Mouse (Mus musculus) lung, postnatal 0 days (tissue): Measurements from ENCODE around the gene Nkrf. TPM values are rescaled to one million over a fixed set of nuclear protein-coding genes. Genes with fewer than 3 reads are reported as not detected.
A peak's percentile ranks its signal among the peaks of the same experiment; 100 is the strongest.

Experiments
- ATAC-seq: fragments of 200-750 bp; cut with Nextera tagmentation; 2 replicates; pipeline ENCODE4 v1.8.0; 2017; ENCODE audit warnings: moderate library complexity
- DNase-seq: peaks from one replicate; pipeline ENCODE4 v3.0.0-alpha.2; 2016; ENCODE audit warnings: low spot score
- H3K27ac ChIP-seq: fragments of 300-500 bp; sonication (generic); 2 replicates; pipeline ENCODE4 v1.5.1; 2014; ENCODE audit warnings: antibody characterized with exemption, mild to moderate bottlenecking, low read length, mixed read lengths
- H3K27me3 ChIP-seq: fragments of 300-500 bp; sonication (generic); replicated peaks from 2 replicates; pipeline ENCODE4 v1.6.1; 2014; ENCODE audit warnings: low read length, mixed read lengths; ENCODE audit not compliant: insufficient read depth
- H3K36me3 ChIP-seq: fragments of 300-500 bp; sonication (generic); 2 replicates; pipeline ENCODE4 v1.6.1; 2014; ENCODE audit warnings: low read length, mixed read lengths; ENCODE audit not compliant: insufficient read depth
- H3K4me1 ChIP-seq: fragments of 300-500 bp; sonication (generic); 2 replicates; pipeline ENCODE4 v1.6.1; 2014; ENCODE audit warnings: antibody characterized with exemption, low read depth, low read length, mixed read lengths; ENCODE audit not compliant: insufficient read depth
- H3K4me2 ChIP-seq: fragments of 300-500 bp; sonication (generic); replicated peaks from 2 replicates; pipeline ENCODE4 v1.6.1; 2014; ENCODE audit warnings: low read depth, mild to moderate bottlenecking, low read length, moderate library complexity, mixed read lengths
- H3K4me3 ChIP-seq: fragments of 300-500 bp; sonication (generic); 2 replicates; pipeline ENCODE4 v1.5.1; 2014; ENCODE audit warnings: low read depth, low read length
- H3K9ac ChIP-seq: fragments of 300-500 bp; sonication (generic); replicated peaks from 2 replicates; pipeline ENCODE4 v1.6.1; 2014; ENCODE audit warnings: low read depth, mild to moderate bottlenecking
- H3K9me3 ChIP-seq: fragments of 300-500 bp; sonication (generic); 2 replicates; pipeline ENCODE4 v1.6.1; 2016; ENCODE audit warnings: low read length, mixed read lengths
- CTCF ChIP-seq: IDR thresholded peaks from 2 replicates; pipeline ENCODE4 v1.5.1; 2016; ENCODE audit warnings: antibody characterized with exemption, mild to moderate bottlenecking
- EP300 ChIP-seq: IDR thresholded peaks from 2 replicates; pipeline ENCODE4 v1.6.1; 2016; ENCODE audit warnings: antibody characterized with exemption, mild to moderate bottlenecking, control low read depth
- WGBS: fragments of 180-500 bp; shearing (Covaris S2); extraction: QIAGEN DNeasy Blood & Tissue Kit; methylation state at CpG from one replicate; pipeline ENCODE4 v1.1.7; 2014; 5-methylcytosine and 5-hydroxymethylcytosine counted together
- polyA plus RNA-seq: library from polyadenylated mRNA; unstranded; fragments of >200 nt; fragmentation: Nextera tagmentation; extraction: Ambion mirVana; gene quantifications from 2 replicates; pipeline ENCODE4 v1.2.1, GENCODE M21; 2015

The Nkrf gene
- polyA plus RNA-seq, 1 experiment from 2014 or later = 0.97 TPM

DNA sequence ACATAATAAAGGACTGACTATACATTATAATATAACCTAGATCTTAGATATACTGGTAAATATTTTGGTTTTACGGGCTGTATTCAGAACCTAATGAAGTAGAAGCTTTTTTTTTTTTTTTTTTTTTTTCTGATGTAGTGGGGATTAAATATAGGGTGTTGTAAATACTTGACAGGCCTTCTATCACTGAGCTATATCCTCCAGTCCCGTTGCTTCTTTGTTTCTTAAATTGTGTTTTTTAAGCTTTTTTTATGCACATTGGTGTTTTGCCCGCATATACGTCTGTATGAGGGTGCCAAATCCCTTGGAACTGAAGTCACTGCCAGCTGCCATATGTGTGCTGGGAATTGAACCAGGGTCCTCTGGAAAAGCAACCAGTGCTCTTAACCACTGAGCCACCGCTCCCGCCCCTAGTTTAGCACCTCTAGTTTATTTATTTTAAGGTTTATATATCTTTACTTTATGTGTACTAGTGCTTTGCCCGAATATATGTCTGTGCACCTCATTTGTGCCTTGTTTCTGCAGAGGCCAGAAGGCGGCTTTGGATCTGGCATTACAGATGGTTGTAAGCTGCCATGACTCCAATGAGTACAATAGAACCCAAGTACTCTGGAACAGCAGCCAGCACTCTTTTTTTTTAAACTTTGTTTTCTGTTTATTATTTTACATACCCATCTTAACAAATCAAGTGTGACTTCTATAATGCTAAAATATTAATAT, 37.9 kb downstream of the Nkrf start:
- Histone ChIP-seq H3K4me3 (peak overlapping the region; percentile 45), H3K27ac (peak overlapping the region; percentile 64; the same call in 1 of the 2 replicates), H3K9ac (no peak overlapping the region), H3K36me3 (no peaks in the 10 kb centered on the region), H3K4me1 (no peaks in the 10 kb centered on the region), H3K4me2 (peak overlapping the region; percentile 44), H3K9me3 (no peaks in the 10 kb centered on the region), H3K27me3 (no peaks in the 10 kb centered on the region)
- DNase-seq (no peak), ATAC-seq (no peak)
- TF ChIP-seq EP300 (no peak), CTCF (no peak)
- WGBS = 51% methylated on average over 8 of the region's 8 CpGs

DNA sequence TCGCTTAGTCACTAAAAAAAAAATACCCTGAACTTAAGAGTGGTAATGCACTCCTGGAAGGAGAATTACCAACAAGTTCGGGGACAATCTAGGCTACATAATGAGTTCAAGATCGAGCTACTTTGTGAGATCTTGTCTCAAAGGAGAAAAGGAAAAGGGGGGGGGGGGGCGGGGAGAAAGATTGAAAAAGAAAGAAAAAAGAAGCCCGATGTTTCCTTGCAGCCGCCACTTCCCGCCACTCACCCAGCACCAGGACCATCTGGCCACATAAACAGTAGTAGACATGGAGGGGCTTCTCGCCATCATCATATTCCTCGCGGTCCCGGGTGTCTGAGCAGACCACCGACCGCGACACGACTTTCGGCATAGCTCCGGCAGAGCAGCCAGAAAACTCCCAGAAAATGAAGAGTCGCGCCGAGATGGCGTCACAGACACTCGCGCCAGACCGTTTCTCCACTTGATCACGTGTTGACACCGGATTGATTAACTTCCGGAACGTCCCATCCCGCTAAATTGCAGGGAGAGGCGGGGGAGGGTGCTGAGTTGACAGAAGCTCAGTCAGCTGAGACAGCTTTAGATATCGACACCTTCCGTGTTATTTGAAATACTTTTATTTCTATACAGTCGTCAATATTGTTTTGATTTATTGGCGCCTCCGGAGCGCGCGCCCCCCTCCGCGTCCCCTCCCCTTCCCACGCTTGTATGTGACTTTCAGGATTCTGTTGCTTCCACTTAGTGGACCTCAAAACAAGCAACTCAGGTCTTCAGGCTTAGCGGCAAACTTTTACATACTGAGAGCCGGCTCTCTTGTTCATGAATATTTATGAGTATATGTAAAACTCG, 38.7 kb downstream of the Nkrf start:
- ATAC-seq = peak; percentile 94
- TF ChIP-seq CTCF = no peak
- no peak for TF ChIP-seq EP300
- Histone ChIP-seq H3K9ac (no peak overlapping the region; the same call in 1 of the 2 replicates), H3K27me3 (no peaks in the 10 kb centered on the region), H3K36me3 (no peaks in the 10 kb centered on the region), H3K4me2 (peak overlapping the region; percentile 44), H3K4me1 (no peaks in the 10 kb centered on the region), H3K9me3 (no peaks in the 10 kb centered on the region), H3K4me3 (peak overlapping the region; percentile 45), H3K27ac (peak overlapping the region; percentile 64)
- 9% methylated on average over 38 of the region's 44 CpGs for WGBS
- DNase-seq = peak; percentile 84

- DNase-seq (peak; percentile 70), ATAC-seq (peak; percentile 85)
- no peaks in the 10 kb centered on the region for H3K4me1 ChIP-seq
- 73% methylated on average over 8 of the region's 8 CpGs for WGBS
- no peak overlapping the region for H3K9ac ChIP-seq
- H3K4me3 ChIP-seq = no peak overlapping the region
- H3K36me3 ChIP-seq = no peaks in the 10 kb centered on the region
- no peak for TF ChIP-seq CTCF
- TF ChIP-seq EP300 = no peak
- H3K27ac ChIP-seq = no peak overlapping the region
- no peak overlapping the region for H3K4me2 ChIP-seq
- no peaks in the 10 kb centered on the region for H3K9me3 ChIP-seq
- no peaks in the 10 kb centered on the region for H3K27me3 ChIP-seq
Measured at GRCm38 (mm10) chrX:36852631-36853030, 50.1 kb downstream of the Nkrf start.

GRCm38 (mm10) chrX:36847152-36847551, 55.5 kb downstream of the Nkrf start:
- Histone ChIP-seq H3K9ac (no peak overlapping the region), H3K27ac (no peak overlapping the region), H3K4me2 (no peak overlapping the region), H3K9me3 (no peaks in the 10 kb centered on the region), H3K36me3 (no peaks in the 10 kb centered on the region), H3K4me3 (no peak overlapping the region), H3K4me1 (no peaks in the 10 kb centered on the region), H3K27me3 (no peaks in the 10 kb centered on the region)
- no peak for ATAC-seq
- DNase-seq = no peak
- 78% methylated on average over 1 of the region's 1 CpGs for WGBS
- TF ChIP-seq EP300 (no peak), CTCF (no peak)

- no peak for TF ChIP-seq CTCF
- TF ChIP-seq EP300 = no peak
- Histone ChIP-seq H3K9ac (no peak overlapping the region), H3K9me3 (no peaks in the 10 kb centered on the region), H3K4me3 (no peak overlapping the region), H3K27ac (no peak overlapping the region), H3K27me3 (no peaks in the 10 kb centered on the region), H3K4me1 (no peaks in the 10 kb centered on the region), H3K36me3 (no peaks in the 10 kb centered on the region), H3K4me2 (no peak overlapping the region)
- WGBS = 55% methylated on average over 4 of the region's 4 CpGs
- ATAC-seq = no peak
- DNase-seq = no peak
Measured at GRCm38 (mm10) chrX:36843346-36843990, 59.2 kb downstream of the Nkrf start.

DNA sequence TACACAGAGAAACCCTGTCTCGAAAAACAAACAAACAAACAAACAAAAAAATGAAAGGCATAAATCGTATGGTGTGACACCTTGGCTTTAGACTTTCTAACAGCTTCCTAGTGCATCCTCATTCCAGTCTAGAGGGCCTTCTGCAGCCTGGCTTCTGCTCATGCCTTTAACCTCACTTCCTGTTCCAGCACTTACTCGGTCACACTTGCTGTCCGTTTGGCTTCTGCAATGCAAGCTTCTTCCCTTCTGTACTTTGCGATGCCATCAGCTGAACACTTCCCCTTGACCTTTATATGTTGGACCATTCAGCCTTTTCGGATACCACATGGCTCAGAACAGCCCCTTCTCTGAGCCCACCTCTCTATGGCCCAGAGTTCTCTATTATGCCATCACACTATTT, 61.0 kb downstream of the Nkrf start:
- Histone ChIP-seq H3K27me3 (no peaks in the 10 kb centered on the region), H3K27ac (no peak overlapping the region), H3K4me3 (no peak overlapping the region), H3K4me1 (no peaks in the 10 kb centered on the region), H3K9me3 (no peaks in the 10 kb centered on the region), H3K36me3 (no peaks in the 10 kb centered on the region), H3K4me2 (no peak overlapping the region), H3K9ac (no peak overlapping the region)
- DNase-seq (no peak), ATAC-seq (no peak)
- 77% methylated on average over 6 of the region's 6 CpGs for WGBS
- no peak for TF ChIP-seq CTCF
